ENCODE assay signal across 17 mouse cellular contexts in the genomic region with DNA sequence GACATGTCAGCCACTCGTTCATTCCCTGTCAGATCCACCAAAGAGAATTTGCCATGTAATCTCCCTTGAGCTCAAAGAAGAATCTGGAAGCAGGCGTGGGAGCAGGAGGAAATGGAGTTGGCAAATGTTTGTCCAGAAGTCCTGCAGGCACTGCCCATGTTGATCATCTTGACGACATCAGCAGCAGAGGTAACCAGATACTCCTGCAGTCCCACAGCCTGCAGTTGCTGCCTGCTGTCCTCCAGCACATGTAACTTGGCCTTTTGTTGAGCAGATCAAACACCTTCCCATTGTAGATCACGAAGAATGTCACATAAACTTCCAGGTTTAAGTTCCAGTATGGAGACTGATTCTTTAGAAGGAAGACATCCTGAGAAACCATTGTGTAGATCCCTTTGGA.
"Had no signal": no experiment of that assay in that cellular context is flagged by ENCODE, and none has a peak within 500 bp of the region (broad histone marks: within the 10 kb centered on the region; RNA-seq: fewer than 3 reads in every experiment).

No protein-coding gene starts in this region.

- H3K9me3 ChIP-seq: lung, embryonic 15.5 days; megakaryocyte, embryonic 14.5 days; midbrain, embryonic 13.5 days; neural tube, embryonic 12.5 days had no signal

- H3K4me2 ChIP-seq: lung, embryonic 15.5 days; midbrain, embryonic 11.5 days; midbrain, embryonic 13.5 days; neural tube, embryonic 12.5 days had no signal

- H3K36me3 ChIP-seq: lung, embryonic 15.5 days; midbrain, embryonic 13.5 days; neural tube, embryonic 12.5 days had no signal

- ATAC-seq: liver, postnatal 0 days; lung, postnatal 0 days; midbrain, embryonic 13.5 days; midbrain, embryonic 16.5 days had no signal

- H3K27me3 ChIP-seq: lung, embryonic 15.5 days; megakaryocyte, embryonic 14.5 days; midbrain, embryonic 13.5 days; neural tube, embryonic 12.5 days had no signal

- DNase-seq: liver, postnatal 0 days; lung, adult 2 months; lung, postnatal 14 days; lung, postnatal 36 days; right cerebral cortex, postnatal 14 days; spleen, adult 18-20 months; thymus, adult 18-20 months; thymus, postnatal 14 days; thymus, postnatal 36 days had no signal

- H3K4me3 ChIP-seq: lung, embryonic 15.5 days; megakaryocyte, embryonic 14.5 days; midbrain, embryonic 13.5 days; neural tube, embryonic 12.5 days had no signal

- H3K27ac ChIP-seq: lung, embryonic 15.5 days; macrophage; midbrain, embryonic 13.5 days; neural tube, embryonic 12.5 days had no signal

- H3K4me1 ChIP-seq: lung, embryonic 15.5 days; megakaryocyte, embryonic 14.5 days; midbrain, embryonic 13.5 days; neural tube, embryonic 12.5 days had no signal

- H3K9ac ChIP-seq: liver, postnatal 0 days; lung, embryonic 15.5 days; midbrain, embryonic 13.5 days; neural tube, embryonic 12.5 days had no signal
